Mouse (Mus musculus) CH12.LX (cell line): Measurements from ENCODE around the gene Slc1a1. TPM values are rescaled to one million over a fixed set of nuclear protein-coding genes. Genes with fewer than 3 reads are reported as not detected.

ENCODE experiments used
- DNase-seq: peaks from one replicate; pipeline ENCODE4 v3.0.0-alpha.2; 2013; ENCODE audit errors: extremely low read depth
- H3K27ac ChIP-seq: 2 replicates; pipeline ENCODE4 v1.5.1; 2012; ENCODE audit warnings: low read depth, mild to moderate bottlenecking, control low read depth, moderate library complexity; ENCODE audit not compliant: insufficient read depth
- H3K27me3 ChIP-seq: replicated peaks from 2 replicates; pipeline ENCODE3; 2012; ENCODE audit warnings: inconsistent platforms
- H3K36me3 ChIP-seq, 2 experiments: replicated peaks in 1 of 2; 2 replicates each; pipeline versions ENCODE3 to v1.6.1; 2012; ENCODE audit warnings: inconsistent platforms in 1 of 2, low read length in 1 of 2, mild to moderate bottlenecking in 1 of 2, mixed read lengths in 1 of 2, moderate library complexity in 1 of 2; ENCODE audit not compliant: control insufficient read depth in 1 of 2, insufficient read depth in 1 of 2
- H3K4me1 ChIP-seq, 2 experiments: 2 replicates each; pipeline ENCODE4 v1.6.1; 2012; ENCODE audit warnings: inconsistent platforms in 1 of 2, moderate library complexity in 1 of 2; ENCODE audit not compliant: insufficient read depth in 2 of 2, control insufficient read depth in 1 of 2
- H3K4me2 ChIP-seq: 2 replicates; pipeline ENCODE4 v1.6.1; 2012; ENCODE audit warnings: low read depth, mild to moderate bottlenecking, control low read depth; ENCODE audit not compliant: poor library complexity, insufficient read depth, severe bottlenecking
- H3K4me3 ChIP-seq, 3 experiments: fragments of 150-350 bp in 1 of 3; sonication (generic) in 1 of 3; replicated peaks in 1 of 3; 2 replicates each; pipeline versions ENCODE3 to v1.5.1; 2011 to 2012; ENCODE audit warnings: low read depth in 2 of 3, low read length in 2 of 3, mild to moderate bottlenecking in 2 of 3, moderate library complexity in 2 of 3, control low read depth in 1 of 3, improper control_type of control experiment in 1 of 3, inconsistent platforms in 1 of 3, mixed read lengths in 1 of 3; ENCODE audit not compliant: poor library complexity in 1 of 3
- H3K79me2 ChIP-seq: replicated peaks from 2 replicates; pipeline ENCODE4 v1.6.1; 2012; ENCODE audit warnings: mild to moderate bottlenecking, moderate library complexity; ENCODE audit not compliant: control insufficient read depth, poor library complexity, insufficient read depth, severe bottlenecking; ENCODE audit errors: extremely low read depth
- H3K9ac ChIP-seq: 2 replicates; pipeline ENCODE4 v1.6.1; 2012; ENCODE audit warnings: low read depth, mild to moderate bottlenecking, control low read depth, moderate library complexity; ENCODE audit not compliant: insufficient read depth
- H3K9me3 ChIP-seq: replicated peaks from 2 replicates; pipeline ENCODE3; 2012; ENCODE audit warnings: low read length, inconsistent platforms, mixed read lengths
- CTCF ChIP-seq, 2 experiments: IDR thresholded peaks in 1 of 2; conservative IDR thresholded peaks in 1 of 2; 2 replicates each; pipeline ENCODE4 v1.5.1; 2011 to 2012; ENCODE audit warnings: low read depth in 2 of 2, low read length in 2 of 2, improper control_type of control experiment in 1 of 2, inconsistent platforms in 1 of 2, mild to moderate bottlenecking in 1 of 2, moderate library complexity in 1 of 2
- E2F4 ChIP-seq: IDR thresholded peaks from 2 replicates; pipeline ENCODE4 v1.6.1; 2011; ENCODE audit warnings: low read depth, low read length, improper control_type of control experiment; ENCODE audit not compliant: insufficient replicate concordance
- ELF1 ChIP-seq: IDR thresholded peaks from 2 replicates; pipeline ENCODE4 v1.6.1; 2014; ENCODE audit warnings: low read depth, mild to moderate bottlenecking, inconsistent platforms, low read length, improper control_type of control experiment
- EP300 ChIP-seq: IDR thresholded peaks from 2 replicates; pipeline ENCODE4 v1.6.1; 2011; ENCODE audit warnings: low read length, improper control_type of control experiment
- ETS1 ChIP-seq: conservative IDR thresholded peaks from 2 replicates; pipeline ENCODE4 v1.6.1; 2012; ENCODE audit warnings: low read depth, mild to moderate bottlenecking, inconsistent platforms, low read length, improper control_type of control experiment, moderate library complexity
- GABPA ChIP-seq: IDR thresholded peaks from 2 replicates; pipeline ENCODE4 v1.6.1; 2012; ENCODE audit warnings: low read depth, low read length, improper control_type of control experiment, inconsistent platforms; ENCODE audit not compliant: insufficient replicate concordance
- HCFC1 ChIP-seq: IDR thresholded peaks from 2 replicates; pipeline ENCODE4 v1.6.1; 2012; ENCODE audit warnings: low read depth, mild to moderate bottlenecking, inconsistent platforms, low read length, improper control_type of control experiment
- IRF4 ChIP-seq: IDR thresholded peaks from 2 replicates; pipeline ENCODE4 v1.6.1; 2014; ENCODE audit warnings: low read depth, mild to moderate bottlenecking, inconsistent platforms, low read length, improper control_type of control experiment
- JUN ChIP-seq: IDR thresholded peaks from 2 replicates; pipeline ENCODE4 v1.6.1; 2011; ENCODE audit warnings: low read depth, mild to moderate bottlenecking, low read length, improper control_type of control experiment, moderate library complexity; ENCODE audit not compliant: insufficient read depth
- KAT2A ChIP-seq: IDR thresholded peaks from 2 replicates; pipeline ENCODE4 v1.6.1; 2012; ENCODE audit warnings: low read length, improper control_type of control experiment, inconsistent platforms; ENCODE audit not compliant: insufficient replicate concordance
- MAFK ChIP-seq: IDR thresholded peaks from 2 replicates; pipeline ENCODE4 v1.6.1; 2011; ENCODE audit warnings: low read length, improper control_type of control experiment; ENCODE audit not compliant: insufficient replicate concordance
- MAZ ChIP-seq: IDR thresholded peaks from 2 replicates; pipeline ENCODE4 v1.6.1; 2012; ENCODE audit warnings: low read depth, mild to moderate bottlenecking, inconsistent platforms, low read length, improper control_type of control experiment, moderate library complexity
- MEF2A ChIP-seq: IDR thresholded peaks from 2 replicates; pipeline ENCODE4 v1.6.1; 2014; ENCODE audit warnings: low read depth, mild to moderate bottlenecking, inconsistent platforms, low read length, improper control_type of control experiment, borderline replicate concordance
- NELFE ChIP-seq: IDR thresholded peaks from 2 replicates; pipeline ENCODE4 v1.6.1; 2011; ENCODE audit warnings: low read depth, low read length, improper control_type of control experiment
- NRF1 ChIP-seq: IDR thresholded peaks from 2 replicates; pipeline ENCODE4 v1.6.1; 2014; ENCODE audit warnings: low read depth, mild to moderate bottlenecking, inconsistent platforms, low read length, improper control_type of control experiment, moderate library complexity
- POLR2A ChIP-seq: IDR thresholded peaks from 2 replicates; pipeline ENCODE4 v1.6.1; 2011; ENCODE audit warnings: low read depth, mild to moderate bottlenecking, improper control_type of control experiment, low read length
- POLR2AphosphoS2 ChIP-seq: IDR thresholded peaks from 2 replicates; pipeline ENCODE4 v1.6.1; 2011; ENCODE audit warnings: low read depth, low read length, improper control_type of control experiment
- RAD21 ChIP-seq: IDR thresholded peaks from 2 replicates; pipeline ENCODE4 v1.6.1; 2011; ENCODE audit warnings: low read depth, mild to moderate bottlenecking, low read length, improper control_type of control experiment, moderate library complexity
- RCOR1 ChIP-seq: conservative IDR thresholded peaks from 2 replicates; pipeline ENCODE4 v1.6.1; 2012; ENCODE audit warnings: low read depth, mild to moderate bottlenecking, inconsistent platforms, low read length, improper control_type of control experiment
- SMC3 ChIP-seq: IDR thresholded peaks from 2 replicates; pipeline ENCODE4 v1.6.1; 2011; ENCODE audit warnings: low read depth, low read length, improper control_type of control experiment
- TCF12 ChIP-seq: IDR thresholded peaks from 2 replicates; pipeline ENCODE4 v1.6.1; 2014; ENCODE audit warnings: low read depth, mild to moderate bottlenecking, inconsistent platforms, low read length, improper control_type of control experiment
- USF2 ChIP-seq: conservative IDR thresholded peaks from 2 replicates; pipeline ENCODE4 v1.6.1; 2011; ENCODE audit warnings: low read depth, low read length, improper control_type of control experiment
- ZKSCAN1 ChIP-seq: IDR thresholded peaks from 2 replicates; pipeline ENCODE4 v1.6.1; 2012; ENCODE audit warnings: low read depth, inconsistent platforms, low read length, improper control_type of control experiment, borderline replicate concordance
- ZMIZ1 ChIP-seq: IDR thresholded peaks from 2 replicates; pipeline ENCODE4 v1.6.1; 2012; ENCODE audit warnings: low read depth, mild to moderate bottlenecking, inconsistent platforms, low read length, improper control_type of control experiment
- ZNF384 ChIP-seq: IDR thresholded peaks from 2 replicates; pipeline ENCODE4 v1.6.1; 2012; ENCODE audit warnings: low read depth, low read length, improper control_type of control experiment, inconsistent platforms
- dilution Hi-C: fragments of 300-500 bp; cut with MboI; formaldehyde crosslinking; loops from 2 replicates; pipeline ENCODE4 v1.14.3; 2020; ENCODE audit warnings: low sequenced_read_pairs; ENCODE audit not compliant: extremely low pct_unique_long_range_greater_than_20kb, extremely low pct_ligation_motif_present
- in situ Hi-C: fragments of 300-500 bp; cut with MboI; formaldehyde crosslinking; loops from 3 replicates; pipeline ENCODE4 v1.14.3; 2019; ENCODE audit warnings: low sequenced_read_pairs, low pct_ligation_motif_present, low pct_unique_long_range_greater_than_20kb, mixed read lengths
- polyA plus RNA-seq: library from polyadenylated mRNA; unstranded; fragments of >175 nt; gene quantifications from 2 replicates; pipeline ENCODE4 v1.2.1, GENCODE M21; 2012; ENCODE audit warnings: low read depth; ENCODE audit not compliant: insufficient read length
- total RNA-seq, 2 experiments: library from RNA; depleted of rRNA; stranded (reverse); fragments of 300-350 nt in 1 of 2; fragments of >200 nt in 1 of 2; gene quantifications; 2 replicates each; pipeline ENCODE4 v1.2.3; 2012 to 2014

The Slc1a1 gene
- total and polyA plus RNA-seq, 3 experiments: 0.20 to 1.1 (median 0.95) TPM

- Histone ChIP-seq H3K9ac (no peak overlapping the region), H3K9me3 (no peaks in the 10 kb centered on the region)
- dilution Hi-C loops: no loop called here
- no peak for TF ChIP-seq TCF12
- TF ChIP-seq ZKSCAN1: no peak
- no peak for TF ChIP-seq USF2
- no peak for TF ChIP-seq NRF1
- TF ChIP-seq MAZ: no peak
- TF ChIP-seq JUN: no peak
- no peak for TF ChIP-seq KAT2A
- no peak for TF ChIP-seq CTCF (conservative IDR thresholded peaks at IDR 0.05 in 1 of 2, IDR thresholded peaks at IDR 0.05 in 1 of 2; ENCODE audit: low read depth in 2 of 2, low read length in 2 of 2)
- no peak for TF ChIP-seq E2F4
- TF ChIP-seq RCOR1: no peak
- TF ChIP-seq ELF1: no peak
- TF ChIP-seq, all 38 proteins: peak for 0
- H3K79me2 ChIP-seq: no peaks in the 10 kb centered on the region
- DNase-seq: no peak
- in situ Hi-C loops: no loop called here
- H3K27me3 ChIP-seq: no peaks in the 10 kb centered on the region
- no peak overlapping the region for H3K4me2 ChIP-seq
- H3K27ac ChIP-seq: no peak overlapping the region
- H3K4me3 ChIP-seq: no peak overlapping the region
- H3K36me3 ChIP-seq: no peaks in the 10 kb centered on the region
- peaks cover 0 to 5% of the 10 kb centered on the region in 2 experiments; a peak in 1 of 4 replicates for H3K4me1 ChIP-seq
These were observed 81.6 kb downstream of the Slc1a1 start for GRCm38 (mm10) chr19:28916492-28916891.

DNA sequence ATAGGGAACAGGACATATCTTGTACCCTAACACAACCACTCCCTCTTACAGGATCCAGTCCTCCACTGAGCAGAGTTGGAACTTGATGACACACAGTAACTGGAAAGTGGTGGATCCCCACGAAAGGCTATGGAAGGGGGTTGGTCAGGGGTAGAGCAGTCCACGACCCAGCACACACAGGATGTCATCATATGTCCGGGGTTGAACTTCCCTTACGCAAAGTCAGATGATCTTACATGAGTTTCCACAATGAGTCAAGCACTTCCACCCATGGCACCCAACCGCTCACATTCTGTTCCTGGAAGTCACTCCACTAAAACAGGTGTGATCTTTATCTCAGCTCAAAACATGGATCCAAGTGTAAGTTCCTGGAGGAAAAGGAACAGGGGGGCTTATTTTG, 83.0 kb downstream of the Slc1a1 start:
- TF ChIP-seq JUN: no peak
- no peak for TF ChIP-seq POLR2AphosphoS2
- TF ChIP-seq RAD21: no peak
- no peak for TF ChIP-seq MAZ
- no peak for TF ChIP-seq POLR2A
- no peak for TF ChIP-seq GABPA
- no peak for TF ChIP-seq ETS1
- TF ChIP-seq RCOR1: no peak
- TF ChIP-seq ZNF384: no peak
- TF ChIP-seq MEF2A: no peak
- no peak for TF ChIP-seq CTCF (conservative IDR thresholded peaks at IDR 0.05 in 1 of 2, IDR thresholded peaks at IDR 0.05 in 1 of 2; ENCODE audit: low read depth in 2 of 2, low read length in 2 of 2)
- TF ChIP-seq IRF4: no peak
- no peak for TF ChIP-seq EP300
- TF ChIP-seq TCF12: no peak
- TF ChIP-seq HCFC1: no peak
- no peak for TF ChIP-seq MAFK
- no peak for TF ChIP-seq SMC3
- TF ChIP-seq NELFE: no peak
- TF ChIP-seq ZMIZ1: no peak
- TF ChIP-seq, all 38 proteins: peak for 0
- no peaks in the 10 kb centered on the region for H3K9me3 ChIP-seq
- in situ Hi-C loops: no loop called here
- dilution Hi-C loops: no loop called here
- no peak overlapping the region for H3K9ac ChIP-seq
- H3K4me1 ChIP-seq: peaks cover 4 to 7% of the 10 kb centered on the region in 2 experiments; a peak in 3 of 4 replicates
- H3K4me3 ChIP-seq: no peak overlapping the region
- DNase-seq: no peak
- H3K79me2 ChIP-seq: no peaks in the 10 kb centered on the region
- no peak overlapping the region for H3K27ac ChIP-seq
- no peak overlapping the region for H3K4me2 ChIP-seq
- no peaks in the 10 kb centered on the region for H3K27me3 ChIP-seq
- H3K36me3 ChIP-seq: no peaks in the 10 kb centered on the region
